Mouse (Mus musculus) midbrain, embryonic 13.5 days (tissue): ENCODE measurements around the gene Larp4b. TPM values are rescaled to one million over a fixed set of nuclear protein-coding genes. Genes with fewer than 3 reads are reported as not detected.
A peak's percentile ranks its signal among the peaks of the same experiment; 100 is the strongest.

Experiments used
- ATAC-seq: fragments of 200-750 bp; cut with Nextera tagmentation; 2 replicates; pipeline ENCODE4 v1.8.0; 2017; ENCODE audit warnings: mild to moderate bottlenecking, moderate TSS enrichment, moderate library complexity
- H3K27ac ChIP-seq: fragments of 300-500 bp; sonication (generic); 2 replicates; pipeline ENCODE4 v1.5.1; 2015; ENCODE audit warnings: inconsistent platforms, mild to moderate bottlenecking, moderate library complexity
- H3K27me3 ChIP-seq: fragments of 300-500 bp; sonication (generic); 2 replicates; pipeline ENCODE4 v1.6.1; 2015; ENCODE audit warnings: mild to moderate bottlenecking, inconsistent platforms
- H3K36me3 ChIP-seq: fragments of 300-500 bp; sonication (generic); 2 replicates; pipeline ENCODE4 v1.6.1; 2015; ENCODE audit warnings: mild to moderate bottlenecking, inconsistent platforms
- H3K4me1 ChIP-seq: fragments of 300-500 bp; sonication (generic); replicated peaks from 2 replicates; pipeline ENCODE4 v1.6.1; 2015; ENCODE audit warnings: inconsistent platforms
- H3K4me2 ChIP-seq: fragments of 300-500 bp; sonication (generic); replicated peaks from 2 replicates; pipeline ENCODE4 v1.6.1; 2015; ENCODE audit warnings: moderate library complexity, mild to moderate bottlenecking, inconsistent platforms
- H3K4me3 ChIP-seq: fragments of 300-500 bp; sonication (generic); replicated peaks from 2 replicates; pipeline ENCODE4 v1.5.1; 2015; ENCODE audit warnings: mild to moderate bottlenecking, inconsistent platforms
- H3K9ac ChIP-seq: fragments of 300-500 bp; sonication (generic); replicated peaks from 2 replicates; pipeline ENCODE4 v1.6.1; 2015; ENCODE audit warnings: mild to moderate bottlenecking, inconsistent platforms
- H3K9me3 ChIP-seq: fragments of 300-500 bp; sonication (generic); 2 replicates; pipeline ENCODE4 v1.6.1; 2016; ENCODE audit warnings: mild to moderate bottlenecking, inconsistent platforms
- WGBS: fragments of 180-500 bp; shearing (Covaris S2); methylation state at CpG from one replicate; pipeline ENCODE4 v1.1.7; 2015; 5-methylcytosine and 5-hydroxymethylcytosine counted together
- polyA plus RNA-seq: library from polyadenylated mRNA; unstranded; fragments of >200 nt; fragmentation: Nextera tagmentation; extraction: Ambion mirVana; gene quantifications from 2 replicates; pipeline ENCODE4 v1.2.1, GENCODE M21; 2015

Larp4b gene
- polyA plus RNA-seq, 1 experiment from 2014 or later = 34.1 TPM

DNA sequence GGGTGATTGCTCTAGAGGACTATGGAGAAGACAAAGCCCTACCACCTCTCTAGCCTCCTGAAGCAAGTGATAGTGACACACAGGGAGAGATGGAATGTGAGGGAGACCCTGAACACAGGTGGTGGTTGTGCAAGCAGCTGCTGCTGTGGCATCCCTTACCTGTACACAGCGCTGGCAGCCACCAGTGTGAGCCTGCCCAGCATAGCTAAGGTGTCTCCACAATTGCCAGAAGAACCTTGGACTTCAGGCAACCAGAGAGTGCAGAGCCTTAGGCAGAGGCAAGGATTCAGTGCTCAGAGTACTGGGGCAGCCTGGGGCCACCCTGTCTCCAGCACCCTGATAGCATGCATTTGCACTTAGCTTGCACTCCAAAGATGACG is 105.8 kb downstream of the Larp4b start:
- Histone ChIP-seq H3K36me3 (no peaks in the 10 kb centered on the region), H3K27me3 (no peaks in the 10 kb centered on the region), H3K4me2 (peak overlapping the region; percentile 39), H3K9ac (no peak overlapping the region), H3K4me3 (no peak overlapping the region), H3K4me1 (peaks cover 7% of the 10 kb centered on the region), H3K27ac (no peak overlapping the region), H3K9me3 (no peaks in the 10 kb centered on the region)
- 59% methylated on average over 2 of the region's 2 CpGs for WGBS
- ATAC-seq = peak; percentile 72

DNA sequence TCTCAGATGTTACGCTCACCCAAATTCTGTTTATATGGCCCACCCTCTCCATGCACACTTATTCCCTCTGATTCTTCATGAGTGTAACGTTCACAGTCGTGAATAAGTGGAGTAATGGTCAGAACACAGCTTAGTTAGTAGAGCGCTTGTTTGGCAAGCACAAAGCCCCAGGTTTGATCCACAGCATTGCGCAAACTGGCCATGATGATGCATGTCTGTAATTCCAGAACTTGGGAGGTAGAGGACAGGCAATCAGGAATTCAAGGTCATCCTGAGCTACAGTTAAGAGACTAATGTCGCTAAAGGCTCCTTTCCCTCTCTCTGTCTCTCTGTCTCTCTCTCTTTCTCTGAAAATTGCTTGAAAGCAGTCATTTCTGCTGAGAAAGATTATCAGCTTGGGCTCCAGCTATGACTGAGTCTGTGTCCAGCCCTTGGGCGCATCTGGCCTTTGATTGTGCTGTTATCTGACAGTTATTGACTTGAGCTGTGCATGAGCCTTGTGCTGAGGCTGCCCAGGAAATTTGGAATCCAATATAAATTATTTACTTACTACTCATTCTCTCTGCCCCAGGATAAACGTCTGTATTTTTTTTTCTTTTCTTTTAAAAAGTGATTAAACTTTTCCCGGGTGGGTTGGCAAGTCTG is 129.2 kb downstream of the Larp4b start:
- no peaks in the 10 kb centered on the region for H3K36me3 ChIP-seq
- H3K4me2 ChIP-seq = no peak overlapping the region
- 81% methylated on average over 9 of the region's 9 CpGs for WGBS
- peak; percentile 48; the same call in 1 of the 2 replicates for ATAC-seq
- no peak overlapping the region for H3K9ac ChIP-seq
- no peak overlapping the region for H3K27ac ChIP-seq
- no peaks in the 10 kb centered on the region for H3K9me3 ChIP-seq
- H3K4me1 ChIP-seq = no peaks in the 10 kb centered on the region
- H3K27me3 ChIP-seq = no peaks in the 10 kb centered on the region
- no peak overlapping the region for H3K4me3 ChIP-seq

Other genes with a start within 250 kb of the Larp4b start
- gene Wdr37, start 222.0 kb upstream of the Larp4b start, polyA plus RNA-seq = 56.6 and 58.0 TPM in 2 replicates
- gene Idi1, start 208.4 kb upstream of the Larp4b start, polyA plus RNA-seq = 98.9 and 109 TPM in 2 replicates
- gene Gm9745, start 145.7 kb upstream of the Larp4b start, polyA plus RNA-seq = not detected in 2 replicates
- not detected in 2 replicates for gene Idi2, start 141.0 kb upstream of the Larp4b start, polyA plus RNA-seq
- gene Gtpbp4, start 97.8 kb upstream of the Larp4b start, polyA plus RNA-seq = 91.7 and 96.5 TPM in 2 replicates
- 9.5 and 10.3 TPM in 2 replicates for gene Dip2c, start 182.6 kb downstream of the Larp4b start, polyA plus RNA-seq